Mouse (Mus musculus) spleen, adult 2 months (tissue): Measurements from ENCODE around the gene Trim71.

ENCODE experiments used
- CTCF ChIP-seq: fragments of 200-500 bp; IDR thresholded peaks from 2 replicates; pipeline ENCODE4 v1.5.1; 2011; ENCODE audit warnings: mild to moderate bottlenecking, inconsistent platforms; ENCODE audit not compliant: insufficient read depth, insufficient read length, insufficient replicate concordance; ENCODE audit errors: extremely low read depth
- POLR2A ChIP-seq: fragments of 200-500 bp; IDR thresholded peaks from 2 replicates; pipeline ENCODE4 v1.6.1; 2011; ENCODE audit warnings: low read depth, low read length, inconsistent platforms

DNA sequence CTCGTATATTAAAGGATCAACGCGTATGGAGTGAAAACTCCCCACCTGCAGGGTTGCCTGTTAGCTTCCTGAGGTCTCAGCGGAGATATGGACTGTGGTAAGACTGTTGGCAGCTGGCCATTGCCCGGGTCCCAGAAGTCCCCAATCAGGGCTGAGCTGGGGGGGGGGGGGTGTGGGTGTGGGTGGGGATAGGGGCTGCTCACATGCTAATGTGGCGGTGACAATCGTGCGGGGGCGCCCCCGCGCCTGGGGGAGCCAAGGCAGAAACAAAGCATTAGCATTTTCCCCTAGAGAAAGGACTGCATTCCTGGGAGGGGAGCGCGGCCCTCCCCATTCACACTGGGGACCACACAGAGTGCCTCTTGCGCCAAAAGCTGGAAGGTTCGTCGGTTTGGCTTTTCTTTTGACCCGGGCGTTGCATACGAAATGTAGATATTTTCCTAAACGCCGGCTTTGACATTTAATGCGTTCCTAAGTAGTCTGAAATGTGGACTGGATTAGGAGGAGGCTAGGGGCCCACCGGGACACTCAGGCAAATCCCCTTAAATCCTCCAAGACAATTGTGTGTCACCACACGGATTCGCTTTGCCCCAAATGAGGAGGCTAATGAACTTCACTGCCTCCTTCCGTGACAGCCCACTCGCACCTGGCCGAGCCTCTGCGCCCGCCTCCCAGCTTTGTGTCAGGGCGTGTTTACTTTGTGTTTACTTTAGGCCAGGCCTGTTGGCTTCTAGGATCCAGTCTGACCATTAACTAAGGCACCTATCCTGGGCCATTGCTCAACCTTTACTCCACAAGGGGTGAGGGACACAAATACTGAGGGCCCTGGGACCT, 20.2 kb upstream of the Trim71 start:
- no peak for TF ChIP-seq POLR2A
- TF ChIP-seq CTCF, result no peak
